Mouse (Mus musculus) heart, embryonic 12.5 days (tissue): ENCODE data around the gene Gm10198. TPM values are rescaled to one million over a fixed set of nuclear protein-coding genes. Genes with fewer than 3 reads are reported as not detected.

Source experiments
- ATAC-seq: fragments of 200-750 bp; cut with Nextera tagmentation; 2 replicates; pipeline ENCODE4 v1.8.0; 2017; ENCODE audit warnings: moderate TSS enrichment, moderate library complexity; ENCODE audit not compliant: insufficient number of reproducible peaks, low FRiP score
- H3K27ac ChIP-seq: fragments of 300-500 bp; sonication (generic); 2 replicates; pipeline ENCODE4 v1.5.1; 2016; ENCODE audit warnings: mild to moderate bottlenecking, moderate library complexity; ENCODE audit not compliant: poor library complexity, severe bottlenecking
- H3K27me3 ChIP-seq: fragments of 300-500 bp; sonication (generic); replicated peaks from 2 replicates; pipeline ENCODE4 v1.6.1; 2016; ENCODE audit warnings: mild to moderate bottlenecking, moderate library complexity
- H3K36me3 ChIP-seq: fragments of 300-500 bp; sonication (generic); 2 replicates; pipeline ENCODE4 v1.6.1; 2016; ENCODE audit warnings: mild to moderate bottlenecking, moderate library complexity
- H3K4me1 ChIP-seq: fragments of 300-500 bp; sonication (generic); replicated peaks from 2 replicates; pipeline ENCODE4 v1.6.1; 2016; ENCODE audit warnings: mild to moderate bottlenecking
- H3K4me2 ChIP-seq: fragments of 300-500 bp; sonication (generic); 2 replicates; pipeline ENCODE4 v1.6.1; 2016; ENCODE audit warnings: mild to moderate bottlenecking, moderate library complexity
- H3K4me3 ChIP-seq: fragments of 300-500 bp; sonication (generic); 2 replicates; pipeline ENCODE4 v1.5.1; 2016; ENCODE audit warnings: mild to moderate bottlenecking
- H3K9ac ChIP-seq: fragments of 300-500 bp; sonication (generic); 2 replicates; pipeline ENCODE4 v1.6.1; 2016; ENCODE audit warnings: mild to moderate bottlenecking, moderate library complexity
- H3K9me3 ChIP-seq: fragments of 300-500 bp; sonication (generic); replicated peaks from 2 replicates; pipeline ENCODE4 v1.6.1; 2016; ENCODE audit warnings: mild to moderate bottlenecking, moderate library complexity
- WGBS: fragments of 180-500 bp; shearing (Covaris S2); methylation state at CpG from one replicate; pipeline ENCODE4 v1.1.7; 2016; 5-methylcytosine and 5-hydroxymethylcytosine counted together
- polyA plus RNA-seq: library from polyadenylated mRNA; unstranded; fragments of >200 nt; fragmentation: Nextera tagmentation; extraction: Ambion mirVana; gene quantifications from 2 replicates; pipeline ENCODE4 v1.2.1, GENCODE M21; 2016

Gene Gm10198
- not detected in 2 replicates for polyA plus RNA-seq

DNA sequence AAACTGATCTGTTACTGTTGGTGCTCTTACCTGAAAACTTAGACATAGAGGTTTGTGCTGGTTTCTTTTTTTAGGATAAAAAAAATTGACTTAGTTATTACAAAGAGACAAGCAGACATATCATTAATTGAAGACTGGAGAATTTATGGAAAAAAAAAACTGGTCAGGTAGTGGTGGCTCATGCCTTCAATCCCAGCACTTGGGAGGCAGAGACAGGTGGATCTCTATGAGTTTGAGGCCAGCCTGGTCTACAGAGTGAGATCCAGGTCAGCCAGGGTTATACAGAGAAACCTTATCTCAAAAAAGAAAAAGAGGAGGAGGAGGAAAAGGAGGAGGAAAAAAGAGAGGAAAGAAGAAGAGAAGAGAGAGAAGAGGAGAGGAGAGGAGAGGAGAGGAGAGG, at the start of gene Gm10198:
TSS of gene Gm10198 (plus strand) at position 301 of the 400 bp plus-strand sequence.
- Histone ChIP-seq H3K4me1 (no peaks in the 10 kb centered on the region), H3K27me3 (no peaks in the 10 kb centered on the region), H3K36me3 (no peaks in the 10 kb centered on the region), H3K4me2 (no peak within 1 kb of the TSS), H3K9me3 (no peaks in the 10 kb centered on the region), H3K27ac (no peak within 1 kb of the TSS), H3K4me3 (no peak within 1 kb of the TSS), H3K9ac (no peak within 1 kb of the TSS)
- no peak for ATAC-seq

DNA sequence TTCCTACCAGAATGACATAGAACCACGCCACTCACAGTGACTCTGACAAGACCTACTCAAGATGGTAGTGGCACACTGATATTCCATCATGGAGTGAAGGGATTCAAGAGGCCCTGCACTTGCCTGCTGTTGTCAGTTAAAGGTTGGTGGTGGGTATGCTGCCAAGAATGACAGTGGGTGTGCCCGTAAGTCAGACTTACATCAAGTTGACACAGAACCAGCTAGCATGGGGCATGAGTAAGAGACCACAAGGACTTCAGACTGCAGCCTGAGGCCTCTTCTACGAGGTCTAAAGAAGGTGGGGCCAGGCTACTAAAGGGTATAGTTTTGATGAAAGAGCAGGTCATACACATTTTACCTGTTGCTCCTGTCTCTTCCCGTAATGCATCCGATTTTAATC, 47.3 kb upstream of the Gm10198 start:
- Histone ChIP-seq H3K27me3 (no peaks in the 10 kb centered on the region), H3K36me3 (no peaks in the 10 kb centered on the region), H3K4me3 (no peak overlapping the region), H3K9ac (no peak overlapping the region), H3K4me2 (no peak overlapping the region), H3K27ac (no peak overlapping the region), H3K4me1 (no peaks in the 10 kb centered on the region), H3K9me3 (no peaks in the 10 kb centered on the region)
- WGBS, result 72% methylated on average over 5 of the region's 5 CpGs
- no peak for ATAC-seq

DNA sequence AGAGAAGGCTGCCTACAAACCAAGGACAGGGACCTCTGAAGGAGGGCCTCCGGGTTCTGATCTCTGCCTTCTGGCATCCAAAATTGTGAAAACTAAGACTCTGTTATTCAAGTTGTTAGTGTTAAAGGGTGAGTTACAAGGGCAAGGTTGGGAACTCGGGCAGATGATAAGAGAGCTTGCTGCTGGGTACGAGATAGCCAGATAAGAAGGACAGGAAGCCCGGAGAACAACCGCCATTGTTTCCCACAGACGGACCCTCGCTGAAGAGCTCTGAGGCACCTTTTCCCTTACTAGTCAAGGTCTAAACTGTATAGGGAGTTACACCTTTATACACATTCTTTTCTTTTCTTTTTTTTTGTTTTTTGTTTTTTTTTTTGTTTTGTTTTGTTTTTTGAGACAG, 39.8 kb upstream of the Gm10198 start:
- H3K36me3 ChIP-seq, result no peaks in the 10 kb centered on the region
- H3K9me3 ChIP-seq, result 0 out of 2 replicates have a peak, but pooled peaks cover 2% of the 10 kb centered on the region
- no peaks in the 10 kb centered on the region for H3K27me3 ChIP-seq
- H3K27ac ChIP-seq, result no peak overlapping the region
- H3K9ac ChIP-seq, result no peak overlapping the region
- no peak overlapping the region for H3K4me3 ChIP-seq
- H3K4me1 ChIP-seq, result peaks cover 10% of the 10 kb centered on the region
- WGBS, result 43% methylated on average over 7 of the region's 7 CpGs
- H3K4me2 ChIP-seq, result no peak overlapping the region
- no peak for ATAC-seq

DNA sequence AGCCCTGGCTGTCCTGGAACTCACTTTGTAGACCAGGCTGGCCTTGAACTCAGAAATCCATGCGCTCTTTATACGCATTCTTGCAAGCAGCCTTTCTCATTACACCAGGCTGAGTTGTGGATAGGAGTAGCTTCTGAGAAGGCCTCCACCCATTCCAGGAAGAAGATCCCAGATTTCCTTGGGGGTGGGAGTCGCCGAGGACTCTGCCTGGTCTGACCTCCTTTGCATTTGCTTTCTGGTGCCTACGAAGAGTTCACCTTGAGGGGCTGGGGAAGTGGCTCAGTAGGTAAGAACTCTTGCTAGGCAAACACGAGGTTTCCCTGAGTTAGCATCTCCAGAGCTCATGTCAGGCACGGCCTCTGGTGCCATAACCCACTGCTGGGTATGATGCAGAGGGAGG, 39.4 kb upstream of the Gm10198 start:
- 87% methylated on average over 7 of the region's 7 CpGs for WGBS
- Histone ChIP-seq H3K9me3 (0 out of 2 replicates have a peak, but pooled peaks cover 2% of the 10 kb centered on the region), H3K9ac (no peak overlapping the region), H3K27me3 (no peaks in the 10 kb centered on the region), H3K4me1 (peaks cover 10% of the 10 kb centered on the region), H3K27ac (no peak overlapping the region), H3K36me3 (no peaks in the 10 kb centered on the region), H3K4me3 (no peak overlapping the region), H3K4me2 (no peak overlapping the region)
- ATAC-seq, result no peak

DNA sequence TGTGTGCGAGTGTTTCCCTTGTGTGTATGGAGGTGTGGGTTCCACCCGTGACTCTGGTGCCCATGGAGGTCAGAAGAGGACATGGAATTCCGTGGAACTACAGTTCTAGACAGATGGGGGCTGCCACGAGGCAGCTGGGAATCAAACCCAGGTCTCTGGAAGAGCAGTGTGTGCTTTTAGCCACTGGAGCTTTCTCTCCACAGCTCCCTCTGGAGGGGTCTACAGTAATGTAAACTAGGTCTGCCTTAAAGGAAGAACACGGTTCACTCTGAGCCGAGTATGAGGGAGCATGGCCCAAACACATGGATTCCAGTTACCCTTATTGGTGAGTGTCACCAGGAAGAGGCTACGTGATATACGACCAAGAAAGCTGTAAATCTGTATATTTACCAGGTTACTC, 38.6 kb upstream of the Gm10198 start:
- no peak overlapping the region for H3K4me3 ChIP-seq
- peaks cover 10% of the 10 kb centered on the region for H3K4me1 ChIP-seq
- 77% methylated on average over 8 of the region's 8 CpGs for whole genome bisulfite sequencing
- H3K9ac ChIP-seq, result no peak overlapping the region
- H3K4me2 ChIP-seq, result no peak overlapping the region
- no peak overlapping the region for H3K27ac ChIP-seq
- 0 out of 2 replicates have a peak, but pooled peaks cover 2% of the 10 kb centered on the region for H3K9me3 ChIP-seq
- no peaks in the 10 kb centered on the region for H3K36me3 ChIP-seq
- H3K27me3 ChIP-seq, result no peaks in the 10 kb centered on the region
- ATAC-seq, result no peak

DNA sequence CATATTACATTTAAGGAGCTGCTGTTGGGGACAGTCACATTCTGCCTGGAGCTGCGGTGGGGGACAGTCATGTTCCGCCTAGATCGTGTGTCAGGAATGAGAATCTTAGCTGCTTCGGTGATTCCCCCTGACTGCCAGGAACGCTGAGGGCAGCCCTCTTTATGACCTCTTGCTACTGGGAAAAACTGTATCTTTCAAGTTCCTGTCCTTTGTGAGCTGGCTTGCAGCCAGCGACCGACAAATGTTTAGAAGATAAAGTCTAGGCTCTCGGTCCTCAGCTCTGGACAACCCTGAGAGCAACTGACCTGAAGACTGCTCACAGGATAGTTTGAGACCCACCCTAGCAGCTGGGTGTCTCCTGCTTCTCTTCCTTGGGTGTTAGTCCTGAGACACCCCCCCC, 37.3 kb upstream of the Gm10198 start:
- Histone ChIP-seq H3K4me2 (peak overlapping the region; percentile 51), H3K36me3 (no peaks in the 10 kb centered on the region), H3K9ac (no peak overlapping the region), H3K27ac (no peak overlapping the region), H3K4me1 (peaks cover 10% of the 10 kb centered on the region), H3K27me3 (no peaks in the 10 kb centered on the region), H3K9me3 (0 out of 2 replicates have a peak, but pooled peaks cover 2% of the 10 kb centered on the region), H3K4me3 (no peak overlapping the region)
- no peak for ATAC-seq
- WGBS, result 7% methylated on average over 8 of the region's 8 CpGs

DNA sequence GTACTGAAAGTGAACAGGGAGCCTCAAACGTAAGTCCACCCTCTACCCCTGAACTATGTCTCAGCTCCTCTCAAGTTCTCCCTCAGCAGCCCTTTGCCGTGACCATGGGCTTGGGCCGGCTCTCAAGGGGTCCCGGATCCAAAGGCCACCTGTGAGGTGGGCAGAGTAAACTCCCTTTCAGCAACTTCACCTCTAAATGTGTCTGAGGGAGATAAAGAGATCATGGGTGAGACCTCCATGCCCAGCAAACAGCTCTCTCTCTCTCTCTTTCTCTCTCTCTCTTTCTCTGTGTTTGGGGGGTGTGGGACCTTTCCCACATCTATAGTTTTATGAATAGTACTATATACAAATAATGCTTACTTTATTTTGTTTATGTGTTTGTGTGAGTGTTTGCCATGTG, 36.2 kb upstream of the Gm10198 start:
- no peak overlapping the region for H3K4me3 ChIP-seq
- no peaks in the 10 kb centered on the region for H3K27me3 ChIP-seq
- H3K36me3 ChIP-seq, result no peaks in the 10 kb centered on the region
- H3K4me1 ChIP-seq, result peaks cover 10% of the 10 kb centered on the region
- ATAC-seq, result no peak
- H3K9me3 ChIP-seq, result peaks cover 3% of the 10 kb centered on the region; the same call in 1 of the 2 replicates
- H3K9ac ChIP-seq, result no peak overlapping the region
- H3K4me2 ChIP-seq, result no peak overlapping the region
- 75% methylated on average over 4 of the region's 4 CpGs for WGBS
- H3K27ac ChIP-seq, result no peak overlapping the region

DNA sequence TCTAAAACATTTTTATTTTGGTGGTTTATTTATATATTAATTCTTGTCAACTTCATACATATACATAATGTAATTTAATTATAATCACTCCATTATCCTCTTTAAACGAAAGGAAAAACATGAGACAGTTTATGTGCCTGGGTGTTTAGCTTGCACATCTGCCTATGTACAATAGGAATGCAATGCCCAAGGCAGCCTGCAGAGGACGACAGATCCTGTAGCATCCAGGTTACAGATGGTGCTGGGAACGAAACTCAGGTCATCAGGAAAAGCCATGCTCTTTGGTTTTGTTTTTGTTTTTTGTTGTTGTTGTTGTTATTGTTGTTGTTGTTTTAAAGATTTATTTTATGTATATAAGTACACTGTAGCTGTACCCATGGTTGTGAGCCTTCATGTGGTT, 32.4 kb upstream of the Gm10198 start:
- Histone ChIP-seq H3K27ac (no peak overlapping the region), H3K9ac (no peak overlapping the region), H3K36me3 (no peaks in the 10 kb centered on the region), H3K4me1 (peaks cover 5% of the 10 kb centered on the region), H3K27me3 (no peaks in the 10 kb centered on the region), H3K9me3 (peaks cover 8% of the 10 kb centered on the region; the same call in 1 of the 2 replicates), H3K4me3 (no peak overlapping the region), H3K4me2 (no peak overlapping the region)
- ATAC-seq, result no peak
- WGBS, result 82% methylated on average over 3 of the region's 3 CpGs

DNA sequence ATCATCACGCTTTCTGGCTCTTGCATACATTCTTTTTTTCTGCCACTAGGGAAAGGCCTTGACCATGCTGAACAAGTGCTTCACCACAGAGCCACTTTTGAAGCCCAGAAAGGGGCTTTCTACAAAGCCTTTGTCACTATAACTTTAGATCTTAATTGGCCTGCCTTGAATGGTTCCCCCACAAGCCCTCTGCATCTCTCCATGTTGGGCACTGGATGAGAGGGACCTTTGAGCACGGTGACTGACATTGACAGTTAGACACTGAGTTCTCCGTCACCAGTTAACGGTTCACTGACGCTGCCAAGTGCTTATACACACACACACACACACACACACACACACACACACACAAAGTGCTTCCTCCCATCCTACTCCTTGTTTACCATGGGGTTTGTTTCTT, 30.0 kb upstream of the Gm10198 start:
- Histone ChIP-seq H3K4me2 (no peak overlapping the region), H3K4me3 (no peak overlapping the region), H3K27me3 (no peaks in the 10 kb centered on the region), H3K27ac (no peak overlapping the region), H3K36me3 (no peaks in the 10 kb centered on the region), H3K9ac (no peak overlapping the region), H3K4me1 (no peaks in the 10 kb centered on the region), H3K9me3 (peaks cover 8% of the 10 kb centered on the region; the same call in 1 of the 2 replicates)
- no peak for ATAC-seq
- 88% methylated on average over 5 of the region's 5 CpGs for WGBS

DNA sequence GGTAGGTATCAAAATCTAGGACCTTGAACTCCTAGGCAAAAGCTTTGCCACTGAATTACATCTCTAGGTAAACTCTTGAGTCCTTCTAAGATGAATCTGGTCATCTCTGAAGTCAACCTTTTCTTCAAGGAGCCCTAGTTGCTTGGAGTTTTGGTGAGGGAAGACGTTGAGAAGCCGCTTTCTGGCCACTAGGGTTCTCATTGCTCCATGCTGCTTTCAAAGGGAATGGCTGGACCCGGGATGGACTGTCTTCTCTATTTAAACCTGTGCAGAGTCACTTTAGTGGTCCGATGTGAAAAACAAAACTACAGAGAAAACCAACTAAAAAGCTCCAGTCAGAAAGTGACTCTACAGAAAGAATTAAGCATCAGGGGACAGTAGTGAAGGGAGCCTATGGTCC, 18.4 kb upstream of the Gm10198 start:
- Histone ChIP-seq H3K9me3 (no peaks in the 10 kb centered on the region), H3K27me3 (no peaks in the 10 kb centered on the region), H3K9ac (no peak overlapping the region), H3K4me1 (no peaks in the 10 kb centered on the region), H3K4me2 (no peak overlapping the region), H3K4me3 (no peak overlapping the region), H3K27ac (no peak overlapping the region), H3K36me3 (no peaks in the 10 kb centered on the region)
- no peak for ATAC-seq
- 45% methylated on average over 4 of the region's 4 CpGs for WGBS

DNA sequence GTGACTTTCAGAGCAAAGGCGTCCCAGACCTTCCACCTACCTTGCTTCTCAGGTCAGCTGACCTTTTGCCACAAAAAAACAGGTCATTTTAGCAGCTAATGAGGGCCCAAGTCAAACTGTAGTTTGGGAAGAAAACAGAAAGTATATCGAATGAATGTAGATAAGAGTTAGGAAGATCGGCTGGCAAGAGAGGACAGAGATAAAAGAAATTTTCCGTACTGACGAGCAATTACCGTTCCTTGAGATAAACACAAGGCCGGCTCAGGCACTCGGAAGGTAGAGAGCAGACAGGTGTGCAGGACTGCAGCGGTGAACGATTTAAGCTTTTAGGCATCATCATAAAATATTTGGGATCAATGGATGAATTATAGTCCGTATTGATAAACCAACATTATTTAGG, 15.4 kb upstream of the Gm10198 start:
- no peaks in the 10 kb centered on the region for H3K4me1 ChIP-seq
- no peak overlapping the region for H3K4me3 ChIP-seq
- H3K36me3 ChIP-seq, result no peaks in the 10 kb centered on the region
- 0 out of 2 replicates have a peak, but pooled peaks cover 10% of the 10 kb centered on the region for H3K9me3 ChIP-seq
- H3K27ac ChIP-seq, result no peak overlapping the region
- H3K9ac ChIP-seq, result no peak overlapping the region
- no peaks in the 10 kb centered on the region for H3K27me3 ChIP-seq
- WGBS, result 77% methylated on average over 11 of the region's 11 CpGs
- H3K4me2 ChIP-seq, result no peak overlapping the region
- ATAC-seq, result no peak

DNA sequence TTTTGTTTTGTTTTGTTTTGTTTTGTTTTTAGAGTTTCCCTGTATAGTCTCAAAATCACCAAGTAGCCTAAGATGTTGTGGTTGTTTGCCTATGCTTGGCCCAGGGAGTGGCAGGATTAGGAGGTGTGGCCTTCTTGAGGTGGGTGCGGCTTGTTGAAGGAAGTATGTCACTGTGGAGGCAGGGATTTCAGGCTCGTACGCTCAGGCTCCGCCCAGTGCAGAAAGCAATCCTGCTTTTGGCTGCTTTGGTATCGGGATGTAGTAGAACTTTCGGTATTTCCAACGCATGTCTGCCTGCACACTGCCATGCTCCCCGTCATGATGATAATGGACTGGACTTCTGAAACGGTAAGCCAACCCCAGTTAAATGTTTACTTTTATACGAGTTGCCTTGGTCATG, 12.5 kb upstream of the Gm10198 start:
- no peak overlapping the region for H3K4me2 ChIP-seq
- peaks cover 13% of the 10 kb centered on the region; the same call in 1 of the 2 replicates for H3K9me3 ChIP-seq
- H3K27me3 ChIP-seq, result no peaks in the 10 kb centered on the region
- no peak for ATAC-seq
- 88% methylated on average over 10 of the region's 10 CpGs for WGBS
- H3K9ac ChIP-seq, result no peak overlapping the region
- no peaks in the 10 kb centered on the region for H3K36me3 ChIP-seq
- H3K4me1 ChIP-seq, result no peaks in the 10 kb centered on the region
- H3K4me3 ChIP-seq, result no peak overlapping the region
- H3K27ac ChIP-seq, result no peak overlapping the region
